Mouse (Mus musculus) kidney, adult 2 months (tissue): ENCODE data around the gene Cops4.

ENCODE experiments used
- CTCF ChIP-seq: fragments of 200-500 bp; conservative IDR thresholded peaks from 2 replicates; pipeline ENCODE4 v1.5.1; 2011; ENCODE audit warnings: low read depth, mild to moderate bottlenecking, control low read depth, low read length, moderate library complexity, mixed read lengths; ENCODE audit not compliant: insufficient read depth, insufficient read length
- POLR2A ChIP-seq: fragments of 200-500 bp; IDR thresholded peaks from one replicate; pipeline ENCODE4 v1.6.1; 2011; ENCODE audit warnings: low read depth, low read length, control low read depth

GRCm38 (mm10) chr5:100476328-100476727 is 41.8 kb upstream of the Cops4 start:
- TF ChIP-seq POLR2A (no peak), CTCF (peak; percentile 27; the same call in 1 of the 2 replicates)
